Mouse (Mus musculus) cerebral cortex, adult 2 months (tissue): ENCODE data around the gene Ccdc51.

ENCODE experiments used
- WGBS: fragments of 180-500 bp; shearing (Covaris S2); methylation state at CpG from one replicate; pipeline ENCODE4 v1.1.7; 2018; 5-methylcytosine and 5-hydroxymethylcytosine counted together

Ccdc51 gene

DNA sequence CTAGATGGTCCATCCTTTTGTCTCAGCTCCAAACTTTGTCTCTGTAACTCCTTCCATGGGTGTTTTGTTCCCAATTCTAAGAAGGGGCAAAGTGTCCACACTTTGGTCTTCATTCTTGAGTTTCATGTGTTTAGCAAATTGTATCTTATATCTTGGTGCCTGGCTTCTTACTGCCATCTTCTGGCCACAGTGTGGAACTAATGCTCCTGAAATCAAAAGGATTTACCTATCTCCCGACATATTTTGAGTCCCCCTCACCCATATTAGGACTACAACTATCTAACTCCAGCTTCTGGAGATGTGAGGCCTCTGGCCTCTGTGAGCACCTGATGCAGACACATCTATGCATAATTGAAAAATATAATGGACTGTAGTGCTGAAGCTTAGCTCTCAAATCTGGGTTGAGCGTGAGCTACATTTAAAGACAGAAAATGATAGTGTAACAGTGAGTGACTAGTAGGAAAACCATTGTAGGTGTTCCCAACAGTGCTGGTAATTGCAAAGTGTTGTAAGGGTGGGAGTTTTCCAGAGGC lies 40.3 kb downstream of the Ccdc51 start:
- WGBS: 39% methylated on average over 2 of the region's 2 CpGs

- 37% methylated on average over 6 of the region's 6 CpGs for WGBS
These were observed 41.0 kb downstream of the Ccdc51 start for GRCm38 (mm10) chr9:109123266-109123665.

GRCm38 (mm10) chr9:109124164-109124563 lies 41.9 kb downstream of the Ccdc51 start:
- WGBS: 89% methylated on average over 3 of the region's 3 CpGs

GRCm38 (mm10) chr9:109125043-109125442 lies 42.8 kb downstream of the Ccdc51 start:
- 84% methylated on average over 2 of the region's 2 CpGs for WGBS

GRCm38 (mm10) chr9:109125481-109125880 lies 43.2 kb downstream of the Ccdc51 start:
- WGBS: 74% methylated on average over 3 of the region's 3 CpGs

DNA sequence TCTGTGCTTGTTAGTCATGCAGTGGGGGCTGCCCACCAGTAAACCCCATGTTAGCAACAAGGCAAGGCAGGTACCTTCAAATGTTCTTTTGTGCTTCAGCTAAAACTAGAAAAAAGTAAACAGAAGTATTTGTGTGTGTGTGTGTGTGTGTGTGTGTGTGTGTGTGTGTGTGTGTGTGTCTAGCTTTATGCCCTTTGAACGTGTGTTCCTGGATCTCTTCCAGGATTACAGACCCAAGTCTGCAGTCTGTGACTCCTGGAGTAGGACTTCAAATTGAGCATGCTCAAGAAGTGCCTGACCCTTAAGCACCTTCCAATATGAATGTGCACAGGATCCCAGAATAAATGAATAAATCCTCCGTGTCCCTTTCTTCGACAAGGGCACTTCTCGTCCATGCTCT lies 44.8 kb downstream of the Ccdc51 start:
- WGBS: 74% methylated on average over 4 of the region's 4 CpGs

GRCm38 (mm10) chr9:109128211-109128610 lies 45.9 kb downstream of the Ccdc51 start:
- 46% methylated on average over 3 of the region's 3 CpGs for WGBS

DNA sequence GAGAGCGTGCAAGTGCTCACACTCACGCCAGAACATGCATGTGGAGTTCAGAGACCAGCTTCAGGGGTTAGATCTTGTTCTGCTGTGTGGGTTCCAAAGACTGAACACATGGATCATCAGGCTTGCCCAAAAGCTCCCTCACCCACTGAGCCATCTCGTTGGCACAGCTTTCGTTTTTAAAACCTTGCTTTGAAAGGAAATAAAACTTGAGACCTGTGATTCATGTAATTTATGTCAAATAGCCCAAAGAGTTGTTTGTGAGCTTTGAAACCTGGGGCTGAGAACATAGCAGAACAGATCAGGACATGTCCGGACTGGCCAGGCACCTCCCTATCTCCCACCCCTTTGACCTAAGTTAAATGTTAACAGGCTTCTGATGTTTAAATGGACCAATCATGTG lies 47.8 kb downstream of the Ccdc51 start:
- 87% methylated on average over 5 of the region's 5 CpGs for WGBS

- 68% methylated on average over 4 of the region's 4 CpGs for WGBS
These were observed 58.1 kb downstream of the Ccdc51 start for GRCm38 (mm10) chr9:109140414-109140813.
